ENCODE assay signal across 1 mouse cellular context in the genomic region with DNA sequence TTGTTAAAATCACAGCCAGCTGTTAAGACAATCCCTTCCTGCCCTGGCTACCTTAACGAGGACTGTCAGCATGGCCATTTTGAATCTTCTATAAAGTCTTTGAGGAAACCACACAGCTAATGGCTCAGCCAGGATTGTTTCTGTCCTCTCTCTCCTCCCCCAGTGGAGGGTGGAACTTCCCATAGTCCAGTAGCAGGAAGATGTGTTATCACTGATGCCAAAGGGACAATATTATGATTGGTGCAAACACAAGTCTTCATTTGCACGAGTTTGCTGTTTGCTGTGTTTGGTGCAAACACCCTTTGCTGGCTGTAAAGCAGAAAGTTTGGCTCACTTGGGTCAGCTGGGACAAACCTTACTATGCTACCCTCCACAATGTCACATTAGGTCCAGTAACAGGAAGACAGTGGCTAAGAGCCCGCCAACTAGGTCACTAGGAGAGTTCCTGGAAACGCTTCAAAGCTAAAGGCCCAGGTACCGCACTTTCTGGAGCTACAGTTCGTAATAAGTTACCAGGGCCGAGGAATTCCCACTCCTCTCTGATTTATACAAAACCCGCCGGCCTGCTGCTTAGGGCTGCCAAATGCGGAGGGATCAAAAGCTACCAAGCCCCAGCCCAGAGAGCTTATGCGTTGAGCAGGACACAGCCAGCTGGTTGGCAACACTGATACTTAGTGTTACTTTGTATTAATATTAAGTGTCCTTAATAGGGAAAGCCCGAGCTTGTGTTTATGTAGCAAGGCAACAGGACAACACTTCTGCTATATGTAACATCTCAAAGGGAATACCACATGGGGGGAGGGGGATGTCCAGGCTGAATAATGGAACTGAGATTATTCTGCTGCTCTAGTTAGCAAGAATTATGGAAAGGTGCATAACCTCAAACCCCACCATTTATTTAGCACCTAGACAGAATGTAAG.
TF ChIP-seq lines count a peak whose summit lies in the region.

No protein-coding gene starts in this region.

TF ChIP-seq in CH12.LX, 34 proteins besides CTCF, POLR2A, EP300 and RAD21:
- TF ChIP-seq RCOR1 (conservative IDR thresholded peaks at IDR 0.05; ENCODE audit: low read depth, low read length) (peak; percentile 34; the same call in 1 of the 2 replicates), CHD1 (IDR thresholded peaks at IDR 0.05; ENCODE audit: low read depth, low read length) (peak; percentile 89; the same call in 1 of the 2 replicates), NRF1 (IDR thresholded peaks at IDR 0.05; ENCODE audit: low read depth, low read length) (no peak), E2F4 (IDR thresholded peaks at IDR 0.05; ENCODE audit: insufficient replicate concordance, low read depth, low read length) (no peak), KAT2A (IDR thresholded peaks at IDR 0.05; ENCODE audit: insufficient replicate concordance, low read length) (no peak), TCF12 (IDR thresholded peaks at IDR 0.05; ENCODE audit: low read depth, low read length) (no peak), MEF2A (IDR thresholded peaks at IDR 0.05; ENCODE audit: borderline replicate concordance, low read depth, low read length) (peak; percentile 37; the same call in 1 of the 2 replicates), USF1 (IDR thresholded peaks at IDR 0.05; ENCODE audit: low read depth, low read length) (no peak), CHD2 (IDR thresholded peaks at IDR 0.05; ENCODE audit: low read length) (peak; percentile 71), GABPA (IDR thresholded peaks at IDR 0.05; ENCODE audit: insufficient replicate concordance, low read depth, low read length) (no peak), ZMIZ1 (IDR thresholded peaks at IDR 0.05; ENCODE audit: low read depth, low read length) (no peak; the same call in 1 of the 2 replicates), ELF1 (IDR thresholded peaks at IDR 0.05; ENCODE audit: low read depth, low read length) (no peak), ZKSCAN1 (IDR thresholded peaks at IDR 0.05; ENCODE audit: borderline replicate concordance, low read depth, low read length) (no peak), IRF4 (IDR thresholded peaks at IDR 0.05; ENCODE audit: low read depth, low read length) (no peak; the same call in 1 of the 2 replicates)
